Mouse (Mus musculus): Measurements from ENCODE around the gene Bsnd. TPM values are rescaled to one million over a fixed set of nuclear protein-coding genes. Genes with fewer than 3 reads are reported as not detected.

Bsnd gene
- 0.09 TPM in 1 of 2 replicates, not detected in the other for total RNA-seq (2012; rRNA removed)

DNA sequence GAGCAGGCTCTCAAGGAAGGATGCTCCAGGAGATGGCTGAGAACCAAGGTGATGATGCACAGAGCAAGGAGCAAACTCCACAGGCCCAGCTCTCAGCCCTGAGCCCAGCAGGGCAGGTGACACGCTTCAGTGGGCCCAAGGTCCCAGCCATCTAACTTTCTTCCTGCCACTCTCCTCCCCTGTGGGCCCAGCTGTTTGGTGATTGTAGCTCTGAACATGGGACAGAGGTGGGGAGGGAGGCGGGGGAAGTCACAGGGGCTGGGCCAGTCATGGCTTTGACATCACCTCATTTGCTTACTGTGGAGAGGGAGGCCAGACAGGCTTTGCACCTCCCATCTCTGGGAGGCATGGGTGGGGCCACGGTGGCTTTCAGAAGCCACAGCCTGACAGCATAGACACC, at the start of gene Bsnd:
Gene Bsnd, minus strand, starts transcription at position 168 of the 400 bp plus-strand sequence.
- no peak for DNase-seq (ENCODE audit: low read depth, low spot score)
- in situ Hi-C loops (cut with MboI; ENCODE audit: low sequenced_read_pairs in 2 of 2, unreplicated experiment in 2 of 2), result no loop called here
- TF ChIP-seq ZNF384 (IDR thresholded peaks at IDR 0.05; ENCODE audit: low read depth, low read length) (no peak), HCFC1 (IDR thresholded peaks at IDR 0.05; ENCODE audit: borderline replicate concordance, insufficient read depth, low read length) (no peak), MAFK (IDR thresholded peaks at IDR 0.05; ENCODE audit: insufficient read depth, low read depth, low read length) (no peak), CHD2 (IDR thresholded peaks at IDR 0.05; ENCODE audit: low read depth, low read length) (no peak), ZC3H11A (IDR thresholded peaks at IDR 0.05; ENCODE audit: borderline replicate concordance, low read depth, low read length) (no peak)

DNA sequence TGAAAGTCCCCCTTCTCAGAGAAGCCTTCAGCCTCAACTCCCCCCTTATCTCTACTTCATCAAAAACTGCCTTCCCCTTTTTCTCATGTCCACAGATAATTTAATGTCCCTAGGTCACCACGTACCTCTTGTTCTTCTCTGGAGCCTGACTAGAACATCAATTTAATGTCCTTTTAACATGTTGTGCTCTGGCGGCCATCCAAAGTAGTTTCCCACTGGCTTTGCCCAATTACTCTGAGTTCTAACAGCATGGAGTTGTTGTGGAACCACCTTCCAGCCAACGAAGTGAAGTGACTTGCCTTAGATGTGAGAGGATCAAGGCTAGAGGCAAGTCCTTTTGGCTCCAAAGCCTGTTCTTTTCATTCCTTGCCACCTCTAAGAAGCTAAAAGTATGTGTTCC, 49.4 kb upstream of the Bsnd start:
- in situ Hi-C loops (cut with MboI; ENCODE audit: low sequenced_read_pairs in 2 of 2, unreplicated experiment in 2 of 2), result no loop called here
- Histone ChIP-seq H3K27ac (ENCODE audit: insufficient read depth, low read depth, low read length, poor library complexity, severe bottlenecking) (no peak overlapping the region), H3K4me1 (ENCODE audit: control insufficient read depth in 2 of 2, insufficient read depth in 2 of 2, low read length in 2 of 2, poor library complexity in 1 of 2) (no peaks in the 10 kb centered on the region), H3K9me3 (ENCODE audit: control insufficient read depth, insufficient read depth, low read depth, low read length) (no peaks in the 10 kb centered on the region), H3K36me3 (ENCODE audit: control insufficient read depth, insufficient read depth, low read length, poor library complexity, severe bottlenecking) (no peaks in the 10 kb centered on the region), H3K9ac (ENCODE audit: insufficient read depth, low read depth, low read length, poor library complexity, severe bottlenecking) (no peak overlapping the region), H3K4me3 (ENCODE audit: insufficient read depth in 1 of 2, low read depth in 1 of 2, low read length in 2 of 2, poor library complexity in 1 of 2, severe bottlenecking in 1 of 2) (no peak overlapping the region)
- TF ChIP-seq ZC3H11A (IDR thresholded peaks at IDR 0.05; ENCODE audit: borderline replicate concordance, low read depth, low read length) (no peak), HCFC1 (IDR thresholded peaks at IDR 0.05; ENCODE audit: borderline replicate concordance, insufficient read depth, low read length) (no peak)
- DNase-seq (ENCODE audit: low read depth, low spot score), result no peak

More for the DNA sequence above, at the start of gene Bsnd:
- Histone ChIP-seq H3K9ac (ENCODE audit: insufficient read depth, low read depth, low read length, poor library complexity, severe bottlenecking) (no peak within 1 kb of the TSS), H3K4me3 (ENCODE audit: insufficient read depth in 1 of 2, low read depth in 1 of 2, low read length in 2 of 2, poor library complexity in 1 of 2, severe bottlenecking in 1 of 2) (no peak within 1 kb of the TSS), H3K9me3 (ENCODE audit: control insufficient read depth, insufficient read depth, low read depth, low read length) (no peaks in the 10 kb centered on the region), H3K27ac (ENCODE audit: insufficient read depth, low read depth, low read length, poor library complexity, severe bottlenecking) (no peak within 1 kb of the TSS), H3K4me1 (ENCODE audit: control insufficient read depth in 2 of 2, insufficient read depth in 2 of 2, low read length in 2 of 2, poor library complexity in 1 of 2) (no peaks in the 10 kb centered on the region), H3K36me3 (ENCODE audit: control insufficient read depth, insufficient read depth, low read length, poor library complexity, severe bottlenecking) (no peaks in the 10 kb centered on the region)

DNA sequence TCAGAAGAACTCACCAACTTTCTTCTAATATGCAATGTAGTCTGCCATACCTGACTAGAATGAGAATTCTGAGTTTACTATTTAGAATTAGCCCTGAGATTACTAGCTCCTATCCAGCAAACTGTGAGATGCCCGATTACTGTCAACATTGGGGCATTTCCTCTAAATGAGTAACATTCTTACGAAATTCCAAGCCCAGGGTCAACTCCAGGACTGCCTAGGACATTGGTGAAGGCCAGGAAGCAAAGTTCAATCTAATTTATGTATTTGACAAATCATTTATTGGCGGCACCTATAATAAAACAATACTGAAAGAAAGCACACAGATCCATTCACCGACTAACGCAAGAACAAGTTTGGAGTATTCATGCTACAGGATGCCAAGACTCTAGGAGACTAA, 47.7 kb upstream of the Bsnd start:
- no peak for TF ChIP-seq ZNF384 (IDR thresholded peaks at IDR 0.05; ENCODE audit: low read depth, low read length)
- TF ChIP-seq CHD2 (IDR thresholded peaks at IDR 0.05; ENCODE audit: low read depth, low read length), result no peak
- no peak for TF ChIP-seq ZC3H11A (IDR thresholded peaks at IDR 0.05; ENCODE audit: borderline replicate concordance, low read depth, low read length)
- TF ChIP-seq MAFK (IDR thresholded peaks at IDR 0.05; ENCODE audit: insufficient read depth, low read depth, low read length), result no peak
- TF ChIP-seq HCFC1 (IDR thresholded peaks at IDR 0.05; ENCODE audit: borderline replicate concordance, insufficient read depth, low read length), result no peak
- Histone ChIP-seq H3K9me3 (ENCODE audit: control insufficient read depth, insufficient read depth, low read depth, low read length) (no peaks in the 10 kb centered on the region), H3K36me3 (ENCODE audit: control insufficient read depth, insufficient read depth, low read length, poor library complexity, severe bottlenecking) (no peaks in the 10 kb centered on the region), H3K4me1 (ENCODE audit: control insufficient read depth in 2 of 2, insufficient read depth in 2 of 2, low read length in 2 of 2, poor library complexity in 1 of 2) (no peaks in the 10 kb centered on the region), H3K4me3 (ENCODE audit: insufficient read depth in 1 of 2, low read depth in 1 of 2, low read length in 2 of 2, poor library complexity in 1 of 2, severe bottlenecking in 1 of 2) (no peak overlapping the region), H3K27ac (ENCODE audit: insufficient read depth, low read depth, low read length, poor library complexity, severe bottlenecking) (no peak overlapping the region), H3K9ac (ENCODE audit: insufficient read depth, low read depth, low read length, poor library complexity, severe bottlenecking) (no peak overlapping the region)
- DNase-seq (ENCODE audit: low read depth, low spot score), result no peak
- in situ Hi-C loops (cut with MboI; ENCODE audit: low sequenced_read_pairs in 2 of 2, unreplicated experiment in 2 of 2), result no loop called here

DNA sequence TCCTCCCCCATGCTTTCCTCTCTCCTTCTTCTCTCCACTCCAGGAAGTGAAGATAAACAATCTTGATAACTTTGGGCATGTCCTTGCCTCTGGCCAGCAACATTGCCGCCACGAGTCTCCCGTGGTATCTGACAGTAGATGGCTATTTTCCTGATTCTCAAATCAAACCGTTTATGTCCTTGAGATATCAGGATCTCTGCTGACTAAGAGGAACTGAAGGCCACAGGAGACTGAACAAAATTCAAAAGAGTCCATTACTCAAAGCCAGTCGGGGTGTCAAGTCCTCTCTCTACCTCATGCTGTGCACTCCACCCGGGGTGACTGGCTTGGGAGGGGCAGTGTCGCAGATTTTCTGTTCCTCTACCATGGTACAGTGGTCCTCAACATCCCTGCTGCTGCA, 42.2 kb upstream of the Bsnd start:
- in situ Hi-C loops (cut with MboI; ENCODE audit: low sequenced_read_pairs in 2 of 2, unreplicated experiment in 2 of 2), result no loop called here
- no peaks in the 10 kb centered on the region for H3K36me3 ChIP-seq (ENCODE audit: control insufficient read depth, insufficient read depth, low read length, poor library complexity, severe bottlenecking)
- H3K9me3 ChIP-seq (ENCODE audit: control insufficient read depth, insufficient read depth, low read depth, low read length), result no peaks in the 10 kb centered on the region
- no peak overlapping the region for H3K27ac ChIP-seq (ENCODE audit: insufficient read depth, low read depth, low read length, poor library complexity, severe bottlenecking)
- no peak overlapping the region for H3K4me3 ChIP-seq (ENCODE audit: insufficient read depth in 1 of 2, low read depth in 1 of 2, low read length in 2 of 2, poor library complexity in 1 of 2, severe bottlenecking in 1 of 2)
- DNase-seq (ENCODE audit: low read depth, low spot score), result no peak
- no peak for TF ChIP-seq CHD2 (IDR thresholded peaks at IDR 0.05; ENCODE audit: low read depth, low read length)
- TF ChIP-seq ZC3H11A (IDR thresholded peaks at IDR 0.05; ENCODE audit: borderline replicate concordance, low read depth, low read length), result no peak
- TF ChIP-seq ZNF384 (IDR thresholded peaks at IDR 0.05; ENCODE audit: low read depth, low read length), result no peak
- no peak for TF ChIP-seq HCFC1 (IDR thresholded peaks at IDR 0.05; ENCODE audit: borderline replicate concordance, insufficient read depth, low read length)
- TF ChIP-seq MAFK (IDR thresholded peaks at IDR 0.05; ENCODE audit: insufficient read depth, low read depth, low read length), result no peak
- no peak overlapping the region for H3K9ac ChIP-seq (ENCODE audit: insufficient read depth, low read depth, low read length, poor library complexity, severe bottlenecking)
- peaks cover 0 to under 1% of the 10 kb centered on the region in 2 experiments; a peak in 1 of 4 replicates for H3K4me1 ChIP-seq (ENCODE audit: control insufficient read depth in 2 of 2, insufficient read depth in 2 of 2, low read length in 2 of 2, poor library complexity in 1 of 2)

Measured in ES-E14 (cell line).